Mouse (Mus musculus): Measurements from ENCODE around the gene Crybb2. TPM values are rescaled to one million over a fixed set of nuclear protein-coding genes. Genes with fewer than 3 reads are reported as not detected.
"Not testable (repeated sequence)": the region's sequence is repeated elsewhere in the genome, so short reads cannot be mapped to it uniquely, and the experiment has no call there.

Gene Crybb2
- total RNA-seq (2021): not detected
- long read RNA-seq, experiment 1: 0 reads
- long read RNA-seq, experiment 2: 0 reads

- no peak for DNase-seq (ENCODE audit: low spot score in 2 of 2)
These were observed at the start of gene Crybb2 for GRCm38 (mm10) chr5:113070017-113070416. Gene Crybb2 (minus strand): TSS chr5:113070117.

- no peak for DNase-seq (ENCODE audit: low spot score in 2 of 2)
These were observed 49.4 kb upstream of the Crybb2 start for GRCm38 (mm10) chr5:113119291-113119690.

GRCm38 (mm10) chr5:113118695-113119094 lies 48.8 kb upstream of the Crybb2 start:
- no peak for DNase-seq (ENCODE audit: low spot score in 2 of 2)

GRCm38 (mm10) chr5:113117361-113117760 lies 47.4 kb upstream of the Crybb2 start:
- no peak for DNase-seq (ENCODE audit: low spot score in 2 of 2)

- DNase-seq (ENCODE audit: low spot score in 2 of 2): no peak
These were observed 46.0 kb upstream of the Crybb2 start for GRCm38 (mm10) chr5:113115896-113116295.

GRCm38 (mm10) chr5:113114264-113115225 lies 44.6 kb upstream of the Crybb2 start:
- no peak for DNase-seq (ENCODE audit: low spot score in 2 of 2)

GRCm38 (mm10) chr5:113113120-113113519 lies 43.2 kb upstream of the Crybb2 start:
- no peak for DNase-seq (ENCODE audit: low spot score in 2 of 2)

- no peak for DNase-seq (ENCODE audit: low spot score in 2 of 2)
These were observed 41.4 kb upstream of the Crybb2 start for GRCm38 (mm10) chr5:113111336-113111735.

- no peak for DNase-seq (ENCODE audit: low spot score in 2 of 2)
These were observed 41.0 kb upstream of the Crybb2 start for GRCm38 (mm10) chr5:113110929-113111328.

- DNase-seq (ENCODE audit: low spot score in 2 of 2): not testable (repeated sequence)
These were observed 39.7 kb upstream of the Crybb2 start for GRCm38 (mm10) chr5:113109651-113110050.

- DNase-seq (ENCODE audit: low spot score in 2 of 2): no peak
These were observed 38.3 kb upstream of the Crybb2 start for GRCm38 (mm10) chr5:113108165-113108764.

- no peak for DNase-seq (ENCODE audit: low spot score in 2 of 2)
These were observed 37.8 kb upstream of the Crybb2 start for GRCm38 (mm10) chr5:113107709-113108108.

- DNase-seq (ENCODE audit: low spot score in 2 of 2): no peak
These were observed 36.7 kb upstream of the Crybb2 start for GRCm38 (mm10) chr5:113106594-113106993.

- DNase-seq (ENCODE audit: low spot score in 2 of 2): no peak
These were observed 35.6 kb upstream of the Crybb2 start for GRCm38 (mm10) chr5:113105481-113105880.

- DNase-seq (ENCODE audit: low spot score in 2 of 2): no peak
These were observed 35.1 kb upstream of the Crybb2 start for GRCm38 (mm10) chr5:113105035-113105434.

- no peak for DNase-seq (ENCODE audit: low spot score in 2 of 2)
These were observed 32.5 kb upstream of the Crybb2 start for GRCm38 (mm10) chr5:113102455-113102854.

- DNase-seq (ENCODE audit: low spot score in 2 of 2): no peak
These were observed 31.5 kb upstream of the Crybb2 start for GRCm38 (mm10) chr5:113101457-113101856.

- no peak for DNase-seq (ENCODE audit: low spot score in 2 of 2)
These were observed 30.5 kb upstream of the Crybb2 start for GRCm38 (mm10) chr5:113100422-113100821.

- peak; percentile 92 to 93 for DNase-seq (ENCODE audit: low spot score in 2 of 2)
These were observed 29.6 kb upstream of the Crybb2 start for GRCm38 (mm10) chr5:113099546-113099945.

- no peak for DNase-seq (ENCODE audit: low spot score in 2 of 2)
These were observed 27.6 kb upstream of the Crybb2 start for GRCm38 (mm10) chr5:113097551-113097950.

- DNase-seq (ENCODE audit: low spot score in 2 of 2): no peak
These were observed 25.5 kb upstream of the Crybb2 start for GRCm38 (mm10) chr5:113095456-113095855.

- no peak for DNase-seq (ENCODE audit: low spot score in 2 of 2)
These were observed 22.5 kb upstream of the Crybb2 start for GRCm38 (mm10) chr5:113092406-113092805.

Measured in layer of hippocampus, postnatal 14 days (tissue).